Mouse (Mus musculus): ENCODE measurements around the gene Tbc1d10b.

- TF ChIP-seq POLR2A (IDR thresholded peaks at IDR 0.05; ENCODE audit: low read depth, low read length) (no peak), CTCF (IDR thresholded peaks at IDR 0.05; ENCODE audit: extremely low read depth, insufficient read length, insufficient replicate concordance, low read depth, low read length) (no peak)
Measured at GRCm38 (mm10) chr7:127234777-127235176, 26.5 kb upstream of the Tbc1d10b start.

Data from small intestine, adult 2 months (tissue).